Mouse (Mus musculus) common myeloid progenitor, adult 5-6 weeks (primary cell): ENCODE results near the gene Bbc3. TPM values are rescaled to one million over a fixed set of nuclear protein-coding genes. Genes with fewer than 3 reads are reported as not detected.
A peak's percentile ranks its signal among the peaks of the same experiment; 100 is the strongest.
"Not testable (repeated sequence)": the region's sequence is repeated elsewhere in the genome, so short reads cannot be mapped to it uniquely, and the experiment has no call there.

Source experiments
- ATAC-seq: replicated peaks from 2 replicates; pipeline ENCODE4 v1.8.0; 2016; ENCODE audit warnings: low read depth, mild to moderate bottlenecking, moderate TSS enrichment, inconsistent platforms; ENCODE audit not compliant: poor library complexity, severe bottlenecking
- total RNA-seq: library from RNA; stranded (forward); fragments of 200-1000, 187-1606 nt; gene quantifications from 2 replicates; pipeline ENCODE4 v1.2.3, GENCODE M21; 2017

Bbc3 gene
- total RNA-seq, 1 experiment from 2014 or later: 2.5 TPM

- no peak for ATAC-seq
Observed at GRCm38 (mm10) chr7:16287016-16287415, 21.2 kb upstream of the Bbc3 start.

GRCm38 (mm10) chr7:16287791-16288190 is 20.4 kb upstream of the Bbc3 start:
- no peak for ATAC-seq

GRCm38 (mm10) chr7:16294346-16294745 is 13.8 kb upstream of the Bbc3 start:
- ATAC-seq: peak; percentile 54

- peak; percentile 72 for ATAC-seq
Observed at GRCm38 (mm10) chr7:16294837-16295236, 13.4 kb upstream of the Bbc3 start.

GRCm38 (mm10) chr7:16295321-16295900 is 12.8 kb upstream of the Bbc3 start:
- peak; percentile 50 for ATAC-seq

GRCm38 (mm10) chr7:16296146-16296545 is 12.0 kb upstream of the Bbc3 start:
- ATAC-seq: no peak

GRCm38 (mm10) chr7:16296766-16297390 is 11.3 kb upstream of the Bbc3 start:
- peak; percentile 37 for ATAC-seq

- no peak for ATAC-seq
Observed at GRCm38 (mm10) chr7:16297616-16298015, 10.6 kb upstream of the Bbc3 start.

- no peak for ATAC-seq
Observed at GRCm38 (mm10) chr7:16298927-16299326, 9.3 kb upstream of the Bbc3 start.

- peak; percentile 38 for ATAC-seq
Observed at GRCm38 (mm10) chr7:16299419-16300035, 8.7 kb upstream of the Bbc3 start.

GRCm38 (mm10) chr7:16307141-16307540 is 1.1 kb upstream of the Bbc3 start:
- not testable (repeated sequence) for ATAC-seq

GRCm38 (mm10) chr7:16308555-16309317 is 543 bp downstream of the Bbc3 start:
- peak; percentile 9; the same call in 1 of the 2 replicates for ATAC-seq

- peak; percentile 9 for ATAC-seq
Observed at GRCm38 (mm10) chr7:16309318-16310019, 1.3 kb downstream of the Bbc3 start.

- ATAC-seq: peak; percentile 40
Observed at GRCm38 (mm10) chr7:16310020-16310520, 1.9 kb downstream of the Bbc3 start.

- ATAC-seq: no peak
Observed at GRCm38 (mm10) chr7:16310521-16311452, 2.6 kb downstream of the Bbc3 start.

- ATAC-seq: no peak
Observed at GRCm38 (mm10) chr7:16311453-16312004, 3.3 kb downstream of the Bbc3 start.

GRCm38 (mm10) chr7:16312011-16312671 is 3.9 kb downstream of the Bbc3 start:
- no peak for ATAC-seq

- ATAC-seq: peak; percentile 20
Observed at GRCm38 (mm10) chr7:16312672-16313311, 4.6 kb downstream of the Bbc3 start.
